Mouse (Mus musculus) kidney, embryonic 16.5 days (tissue): Measurements from ENCODE around the gene Cachd1. TPM values are rescaled to one million over a fixed set of nuclear protein-coding genes. Genes with fewer than 3 reads are reported as not detected.

Experiments used
- polyA plus RNA-seq: library from polyadenylated mRNA; unstranded; fragments of >200 nt; fragmentation: Nextera tagmentation; extraction: Ambion mirVana; gene quantifications from 2 replicates; pipeline ENCODE4 v1.2.1, GENCODE M21; 2015

Gene Cachd1
- polyA plus RNA-seq, 1 experiment from 2014 or later, result 17.9 TPM

Other genes starting within 250 kb of the Cachd1 start
- gene Gm10577, start 244.0 kb downstream of the Cachd1 start, polyA plus RNA-seq, result not detected in 2 replicates